Mouse (Mus musculus): ENCODE results near the gene Adat1. TPM values are rescaled to one million over a fixed set of nuclear protein-coding genes. Genes with fewer than 3 reads are reported as not detected.

Adat1 gene
- total RNA-seq, 2 experiments from 2014 or later = 1.3 TPM

Other genes starting within 250 kb of the Adat1 start
- 10 to 100 TPM; 15.5 to 17.4 TPM for gene Bcar1, start 248.5 kb downstream of the Adat1 start, total RNA-seq (2021)
- 10 to 100 TPM; 21.5 to 30.1 TPM for gene Cfdp1, start 138.0 kb downstream of the Adat1 start, total RNA-seq (2021)
- 1 to 10 TPM; 1.6 TPM for gene Tmem170, start 115.6 kb downstream of the Adat1 start, total RNA-seq (2021)
- gene Chst5, start 81.9 kb downstream of the Adat1 start, total RNA-seq (2021) = 1 to 10 TPM; 1.6 to 1.7 TPM
- 1 to 10 TPM; 1.1 to 1.4 TPM for gene Tmem231, start 58.4 kb downstream of the Adat1 start, total RNA-seq (2021)
- 10 to 100 TPM; 73.9 to 78.5 TPM for gene Gabarapl2, start 51.6 kb downstream of the Adat1 start, total RNA-seq (2021)
- 100 to 1,000 TPM; 100 to 107 TPM for gene Kars, start 19.0 kb upstream of the Adat1 start, total RNA-seq (2021)
- 10 to 100 TPM in 1 of 2 experiments, 1 to 10 TPM in 1; 9.1 to 10.4 TPM for gene Terf2ip, start 19.1 kb upstream of the Adat1 start, total RNA-seq (2021)
- gene Gm6793, start 22.7 kb upstream of the Adat1 start, total RNA-seq (2021) = not detected